Mouse (Mus musculus) kidney, adult 9 months (tissue): ENCODE measurements around the gene Tmem182.

Source experiments
- DNase-seq: peaks from one replicate; pipeline ENCODE4 v3.0.0; 2022

Gene Tmem182

GRCm38 (mm10) chr1:40800908-40801307, 4.5 kb upstream of the Tmem182 start:
- no peak for DNase-seq

GRCm38 (mm10) chr1:40802759-40803158, 2.6 kb upstream of the Tmem182 start:
- DNase-seq: peak; percentile 66

GRCm38 (mm10) chr1:40804118-40804517, 1.3 kb upstream of the Tmem182 start:
- DNase-seq: no peak

- no peak for DNase-seq
These were observed 490 bp downstream of the Tmem182 start for GRCm38 (mm10) chr1:40805891-40806290.

- DNase-seq: no peak
These were observed 3.2 kb downstream of the Tmem182 start for GRCm38 (mm10) chr1:40808643-40809042.

GRCm38 (mm10) chr1:40815071-40815845, 9.9 kb downstream of the Tmem182 start:
- DNase-seq: peak; percentile 24

GRCm38 (mm10) chr1:40824517-40824916, 19.1 kb downstream of the Tmem182 start:
- no peak for DNase-seq

- no peak for DNase-seq
These were observed 19.5 kb downstream of the Tmem182 start for GRCm38 (mm10) chr1:40824936-40825335.

- DNase-seq: no peak
These were observed 20.4 kb downstream of the Tmem182 start for GRCm38 (mm10) chr1:40825826-40826225.

GRCm38 (mm10) chr1:40829213-40829914, 24.0 kb downstream of the Tmem182 start:
- DNase-seq: no peak

GRCm38 (mm10) chr1:40830712-40831507, 25.5 kb downstream of the Tmem182 start:
- no peak for DNase-seq

- no peak for DNase-seq
These were observed 30.1 kb downstream of the Tmem182 start for GRCm38 (mm10) chr1:40835468-40835867.

- DNase-seq: no peak
These were observed 35.2 kb downstream of the Tmem182 start for GRCm38 (mm10) chr1:40840605-40841004.

GRCm38 (mm10) chr1:40841032-40841761, 35.8 kb downstream of the Tmem182 start:
- DNase-seq: no peak

- peak; percentile 55 for DNase-seq
These were observed 39.2 kb downstream of the Tmem182 start for GRCm38 (mm10) chr1:40844616-40845015.

- no peak for DNase-seq
These were observed 42.0 kb downstream of the Tmem182 start for GRCm38 (mm10) chr1:40847196-40847938.

GRCm38 (mm10) chr1:40851286-40851685, 45.9 kb downstream of the Tmem182 start:
- no peak for DNase-seq

GRCm38 (mm10) chr1:40855268-40855667, 49.9 kb downstream of the Tmem182 start:
- no peak for DNase-seq

- DNase-seq: no peak
These were observed 51.6 kb downstream of the Tmem182 start for GRCm38 (mm10) chr1:40856846-40857636.

- no peak for DNase-seq
These were observed 59.6 kb downstream of the Tmem182 start for GRCm38 (mm10) chr1:40865043-40865442.

GRCm38 (mm10) chr1:40867106-40867505, 61.7 kb downstream of the Tmem182 start:
- no peak for DNase-seq
